Mouse (Mus musculus): ENCODE data around the gene Adcy9. TPM values are rescaled to one million over a fixed set of nuclear protein-coding genes. Genes with fewer than 3 reads are reported as not detected.
"Not testable (repeated sequence)": the region's sequence is repeated elsewhere in the genome, so short reads cannot be mapped to it uniquely, and the experiment has no call there.

The Adcy9 gene
- polyA plus RNA-seq, 1 experiment from 2014 or later: 1.5 TPM

GRCm38 (mm10) chr16:4276151-4276550 lies 144.1 kb downstream of the Adcy9 start:
- no peak overlapping the region for H3K4me2 ChIP-seq (replicated peaks)
- H3K27me3 ChIP-seq: no peaks in the 10 kb centered on the region
- H3K27ac ChIP-seq: no peak overlapping the region
- H3K4me1 ChIP-seq: peaks cover 24% of the 10 kb centered on the region
- ATAC-seq (ENCODE audit: low FRiP score, low read depth): no peak
- no peak overlapping the region for H3K4me3 ChIP-seq
- H3K36me3 ChIP-seq: no peaks in the 10 kb centered on the region
- no peak overlapping the region for H3K9ac ChIP-seq
- no peaks in the 10 kb centered on the region for H3K9me3 ChIP-seq
- WGBS: 77% methylated on average over 2 of the region's 2 CpGs

GRCm38 (mm10) chr16:4273702-4274476 lies 146.4 kb downstream of the Adcy9 start:
- Histone ChIP-seq H3K9me3 (no peaks in the 10 kb centered on the region), H3K9ac (no peak overlapping the region), H3K27ac (peak overlapping the region; percentile 55; the same call in 1 of the 2 replicates), H3K36me3 (no peaks in the 10 kb centered on the region), H3K4me1 (peaks cover 30% of the 10 kb centered on the region), H3K4me2 (replicated peaks) (no peak overlapping the region; the same call in 1 of the 2 replicates), H3K27me3 (no peaks in the 10 kb centered on the region), H3K4me3 (no peak overlapping the region)
- ATAC-seq (ENCODE audit: low FRiP score, low read depth): peak; percentile 70
- WGBS: 45% methylated on average over 12 of the region's 12 CpGs

GRCm38 (mm10) chr16:4272254-4272653 lies 148.0 kb downstream of the Adcy9 start:
- Histone ChIP-seq H3K27ac (no peak overlapping the region), H3K9ac (no peak overlapping the region), H3K9me3 (no peaks in the 10 kb centered on the region), H3K4me2 (replicated peaks) (no peak overlapping the region), H3K4me1 (peaks cover 41% of the 10 kb centered on the region), H3K4me3 (no peak overlapping the region), H3K27me3 (no peaks in the 10 kb centered on the region; the same call in 1 of the 2 replicates), H3K36me3 (no peaks in the 10 kb centered on the region)
- no peak for ATAC-seq (ENCODE audit: low FRiP score, low read depth)
- 84% methylated on average over 3 of the region's 3 CpGs for WGBS

GRCm38 (mm10) chr16:4270911-4271310 lies 149.4 kb downstream of the Adcy9 start:
- peak overlapping the region; percentile 39; the same call in 1 of the 2 replicates for H3K27ac ChIP-seq
- H3K4me2 ChIP-seq (replicated peaks): no peak overlapping the region
- no peak overlapping the region for H3K4me3 ChIP-seq
- no peak overlapping the region for H3K9ac ChIP-seq
- peaks cover 41% of the 10 kb centered on the region for H3K4me1 ChIP-seq
- H3K9me3 ChIP-seq: no peaks in the 10 kb centered on the region
- ATAC-seq (ENCODE audit: low FRiP score, low read depth): peak; percentile 75
- 3% methylated on average over 1 of the region's 1 CpGs for WGBS
- H3K36me3 ChIP-seq: no peaks in the 10 kb centered on the region
- H3K27me3 ChIP-seq: no peaks in the 10 kb centered on the region; the same call in 1 of the 2 replicates

- peak; percentile 60 for ATAC-seq (ENCODE audit: low FRiP score, low read depth)
- peak overlapping the region; percentile 78 for H3K4me2 ChIP-seq (replicated peaks)
- H3K36me3 ChIP-seq: no peaks in the 10 kb centered on the region
- H3K9me3 ChIP-seq: no peaks in the 10 kb centered on the region
- WGBS: 7% methylated on average over 40 of the region's 40 CpGs
- no peak overlapping the region for H3K27ac ChIP-seq
- peak overlapping the region; percentile 45 for H3K4me3 ChIP-seq
- H3K9ac ChIP-seq: peak overlapping the region; percentile 59
- H3K27me3 ChIP-seq: peaks cover 3% of the 10 kb centered on the region; the same call in 1 of the 2 replicates
- peaks cover 27% of the 10 kb centered on the region for H3K4me1 ChIP-seq
These were observed 152.2 kb downstream of the Adcy9 start for GRCm38 (mm10) chr16:4267857-4268666.

- H3K36me3 ChIP-seq: no peaks in the 10 kb centered on the region
- H3K4me3 ChIP-seq: peak overlapping the region; percentile 45
- H3K27ac ChIP-seq: no peak overlapping the region
- ATAC-seq (ENCODE audit: low FRiP score, low read depth): peak; percentile 18; the same call in 1 of the 2 replicates
- no peaks in the 10 kb centered on the region for H3K9me3 ChIP-seq
- WGBS: 55% methylated on average over 9 of the region's 9 CpGs
- peaks cover 24% of the 10 kb centered on the region for H3K4me1 ChIP-seq
- peaks cover 3% of the 10 kb centered on the region; the same call in 1 of the 2 replicates for H3K27me3 ChIP-seq
- peak overlapping the region; percentile 78 for H3K4me2 ChIP-seq (replicated peaks)
- H3K9ac ChIP-seq: peak overlapping the region; percentile 59
These were observed 152.8 kb downstream of the Adcy9 start for GRCm38 (mm10) chr16:4267453-4267852.

- no peak overlapping the region for H3K4me3 ChIP-seq
- H3K27ac ChIP-seq: no peak overlapping the region
- no peak for ATAC-seq (ENCODE audit: low FRiP score, low read depth)
- H3K9ac ChIP-seq: no peak overlapping the region
- peaks cover 12% of the 10 kb centered on the region for H3K4me1 ChIP-seq
- H3K27me3 ChIP-seq: peaks cover 3% of the 10 kb centered on the region; the same call in 1 of the 2 replicates
- H3K9me3 ChIP-seq: no peaks in the 10 kb centered on the region
- H3K36me3 ChIP-seq: no peaks in the 10 kb centered on the region
- 65% methylated on average over 5 of the region's 5 CpGs for WGBS
- H3K4me2 ChIP-seq (replicated peaks): no peak overlapping the region
These were observed 154.9 kb downstream of the Adcy9 start for GRCm38 (mm10) chr16:4265351-4265750.

- no peak for ATAC-seq (ENCODE audit: low FRiP score, low read depth)
- Histone ChIP-seq H3K36me3 (no peaks in the 10 kb centered on the region), H3K4me1 (peaks cover 10% of the 10 kb centered on the region), H3K9ac (no peak overlapping the region), H3K27me3 (peaks cover 3% of the 10 kb centered on the region; the same call in 1 of the 2 replicates), H3K4me2 (replicated peaks) (no peak overlapping the region), H3K4me3 (no peak overlapping the region), H3K27ac (no peak overlapping the region), H3K9me3 (no peaks in the 10 kb centered on the region)
- 81% methylated on average over 3 of the region's 3 CpGs for WGBS
These were observed 156.8 kb downstream of the Adcy9 start for GRCm38 (mm10) chr16:4263486-4263885.

- no peaks in the 10 kb centered on the region for H3K9me3 ChIP-seq
- no peak overlapping the region for H3K4me2 ChIP-seq (replicated peaks)
- no peak for ATAC-seq (ENCODE audit: low FRiP score, low read depth)
- H3K27me3 ChIP-seq: no peaks in the 10 kb centered on the region
- H3K27ac ChIP-seq: no peak overlapping the region
- no peaks in the 10 kb centered on the region for H3K36me3 ChIP-seq
- H3K4me3 ChIP-seq: no peak overlapping the region
- H3K4me1 ChIP-seq: no peaks in the 10 kb centered on the region
- 87% methylated on average over 2 of the region's 2 CpGs for WGBS
- no peak overlapping the region for H3K9ac ChIP-seq
These were observed 162.8 kb downstream of the Adcy9 start for GRCm38 (mm10) chr16:4257546-4257945.

- Histone ChIP-seq H3K36me3 (no peaks in the 10 kb centered on the region), H3K4me2 (replicated peaks) (no peak overlapping the region), H3K9me3 (peaks cover 13% of the 10 kb centered on the region), H3K27ac (no peak overlapping the region), H3K9ac (no peak overlapping the region), H3K27me3 (no peaks in the 10 kb centered on the region), H3K4me3 (no peak overlapping the region), H3K4me1 (no peaks in the 10 kb centered on the region)
- no peak for ATAC-seq (ENCODE audit: low FRiP score, low read depth)
- WGBS: 76% methylated on average over 3 of the region's 3 CpGs
These were observed 171.5 kb downstream of the Adcy9 start for GRCm38 (mm10) chr16:4248791-4249190.

GRCm38 (mm10) chr16:4245241-4245640 lies 175.1 kb downstream of the Adcy9 start:
- H3K27me3 ChIP-seq; H3K4me1 ChIP-seq; H3K4me2 ChIP-seq (replicated peaks); H3K9ac ChIP-seq; H3K4me3 ChIP-seq; H3K36me3 ChIP-seq; H3K27ac ChIP-seq; ATAC-seq (ENCODE audit: low FRiP score, low read depth): not testable (repeated sequence)
- H3K9me3 ChIP-seq: peaks cover 13% of the 10 kb centered on the region
- WGBS: 97% methylated on average over 1 of the region's 1 CpGs

Data from limb, embryonic 13.5 days (tissue).